Mouse (Mus musculus) thymus, adult 2 months (tissue): ENCODE measurements at regions not wholly inside any gene's neighbourhood (a gene's known extent, or its start where the extent isn't known, plus 50 kb on each side); places are given as distances from the start of the nearest gene placed in this dataset.

Source experiments
- CTCF ChIP-seq: fragments of 200-500 bp; IDR thresholded peaks from 2 replicates; pipeline ENCODE4 v1.5.1; 2012; ENCODE audit warnings: mild to moderate bottlenecking, control low read depth, low read length, moderate library complexity, borderline replicate concordance; ENCODE audit not compliant: control insufficient read depth, poor library complexity, insufficient read depth; ENCODE audit errors: extremely low read depth
- POLR2A ChIP-seq: fragments of 200-500 bp; IDR thresholded peaks from 2 replicates; pipeline ENCODE4 v1.6.1; 2012; ENCODE audit warnings: mild to moderate bottlenecking, low read length, control low read depth, moderate library complexity; ENCODE audit not compliant: control insufficient read depth, poor library complexity, insufficient read depth; ENCODE audit errors: extremely low read depth

GRCm38 (mm10) chr12:107050891-107051635, 437.4 kb upstream of the 3110018I06Rik start:
- TF ChIP-seq POLR2A (no peak), CTCF (no peak)
